Mouse (Mus musculus): ENCODE measurements around the gene Gngt2. TPM values are rescaled to one million over a fixed set of nuclear protein-coding genes. Genes with fewer than 3 reads are reported as not detected.

The Gngt2 gene
- polyA plus RNA-seq, 1 experiment from 2014 or later: 1.8 TPM

DNA sequence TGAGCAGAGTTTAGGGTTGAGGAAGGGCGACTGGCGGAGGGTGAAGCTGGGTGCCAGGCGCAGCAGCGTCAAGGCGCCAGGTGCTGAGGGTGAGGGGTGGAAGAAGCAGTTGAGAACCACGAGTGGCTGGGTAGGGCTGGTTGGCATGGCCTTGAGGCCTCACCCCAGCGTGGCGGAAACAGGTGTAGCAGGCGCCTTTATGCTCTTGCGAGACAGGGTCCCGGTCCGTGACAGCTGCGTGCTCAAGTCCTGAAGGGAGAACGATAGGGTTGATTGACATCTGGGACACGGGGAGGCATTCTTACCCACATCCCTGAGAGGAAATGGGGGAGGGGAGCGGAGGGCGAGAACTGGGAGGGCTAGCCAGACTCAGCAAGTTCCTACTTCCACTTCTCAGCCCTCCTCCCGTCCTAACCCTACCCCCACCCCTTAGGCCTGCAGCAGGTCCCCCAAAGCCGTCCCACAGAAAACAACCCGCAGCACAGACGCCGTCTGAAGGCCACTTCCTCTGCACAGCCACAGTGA, 2.8 kb upstream of the Gngt2 start:
- ATAC-seq (ENCODE audit: low FRiP score, low TSS enrichment): no peak

DNA sequence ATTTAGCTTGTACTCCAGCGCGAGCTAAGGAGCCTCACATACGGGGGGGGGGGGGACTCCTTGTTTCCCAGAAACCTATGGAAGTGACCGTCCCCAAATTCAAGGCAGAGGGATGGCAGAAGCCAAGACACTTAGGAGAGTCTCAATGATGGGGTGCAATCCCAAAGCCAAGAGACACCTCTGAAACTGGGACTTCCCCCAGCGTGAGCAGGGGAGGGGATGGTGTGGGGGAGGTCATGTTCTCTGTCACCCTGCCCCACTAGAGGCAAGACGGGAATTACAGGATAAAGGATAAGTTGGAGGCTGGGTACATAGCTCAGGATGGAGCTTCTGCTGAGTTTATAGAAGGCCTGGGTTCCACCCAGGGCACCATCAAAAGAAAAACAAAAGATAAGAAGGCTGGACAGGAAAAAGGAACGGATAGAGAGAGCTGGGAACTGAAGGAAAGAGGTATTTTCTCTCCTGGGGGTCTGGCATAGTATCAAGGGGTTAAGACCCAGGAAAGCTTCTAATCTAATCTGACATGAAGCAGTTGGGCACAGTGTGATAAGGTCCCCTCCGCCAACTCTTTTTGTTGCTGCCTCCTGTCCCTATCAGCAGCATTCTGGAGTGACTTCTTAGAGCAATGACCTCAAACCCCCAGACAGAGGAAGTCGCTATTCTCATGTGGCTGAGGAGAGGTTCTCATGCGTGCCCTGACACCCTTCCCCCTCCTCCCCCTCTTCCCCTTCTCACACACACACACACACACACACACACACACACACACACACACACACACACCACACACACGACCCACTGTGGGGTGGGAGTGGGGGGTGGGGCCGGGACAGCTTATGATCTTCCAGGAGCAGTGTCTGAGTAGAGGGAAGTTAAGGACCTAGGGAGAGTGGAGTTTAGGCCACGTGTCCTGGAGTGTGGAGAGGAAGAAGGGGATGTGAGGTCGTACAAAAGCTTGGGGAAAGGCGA, 2.0 kb upstream of the Gngt2 start:
- H3K9me3 ChIP-seq (ENCODE audit: control insufficient read depth, low read length): no peaks in the 10 kb centered on the region
- no peak overlapping the region for H3K4me2 ChIP-seq (ENCODE audit: low read length)
- no peak for ATAC-seq (ENCODE audit: low FRiP score, low TSS enrichment)
- no peak for DNase-seq
- H3K4me1 ChIP-seq (ENCODE audit: control insufficient read depth, insufficient read depth, low read length): peaks cover 9% of the 10 kb centered on the region
- H3K4me3 ChIP-seq (replicated peaks; ENCODE audit: low read depth, low read length): no peak overlapping the region
- no peak overlapping the region for H3K27ac ChIP-seq (replicated peaks; ENCODE audit: low read depth, low read length)
- H3K36me3 ChIP-seq (ENCODE audit: control insufficient read depth, insufficient read depth, low read length): no peaks in the 10 kb centered on the region
- H3K27me3 ChIP-seq (ENCODE audit: control insufficient read depth, insufficient read depth, low read length): peaks cover 63% of the 10 kb centered on the region
- WGBS: 22% methylated on average over 15 of the region's 15 CpGs
- no peak overlapping the region for H3K9ac ChIP-seq (replicated peaks; ENCODE audit: low read length)

More for the DNA sequence above, 2.8 kb upstream of the Gngt2 start:
- peak; percentile 26 for DNase-seq
- H3K27me3 ChIP-seq (ENCODE audit: control insufficient read depth, insufficient read depth, low read length): peaks cover 71% of the 10 kb centered on the region
- H3K4me1 ChIP-seq (ENCODE audit: control insufficient read depth, insufficient read depth, low read length): peaks cover 9% of the 10 kb centered on the region
- no peak overlapping the region for H3K27ac ChIP-seq (replicated peaks; ENCODE audit: low read depth, low read length)
- 7% methylated on average over 21 of the region's 22 CpGs for WGBS
- H3K9me3 ChIP-seq (ENCODE audit: control insufficient read depth, low read length): no peaks in the 10 kb centered on the region
- no peak overlapping the region for H3K9ac ChIP-seq (replicated peaks; ENCODE audit: low read length)
- no peaks in the 10 kb centered on the region for H3K36me3 ChIP-seq (ENCODE audit: control insufficient read depth, insufficient read depth, low read length)
- H3K4me2 ChIP-seq (ENCODE audit: low read length): no peak overlapping the region
- no peak overlapping the region for H3K4me3 ChIP-seq (replicated peaks; ENCODE audit: low read depth, low read length)

DNA sequence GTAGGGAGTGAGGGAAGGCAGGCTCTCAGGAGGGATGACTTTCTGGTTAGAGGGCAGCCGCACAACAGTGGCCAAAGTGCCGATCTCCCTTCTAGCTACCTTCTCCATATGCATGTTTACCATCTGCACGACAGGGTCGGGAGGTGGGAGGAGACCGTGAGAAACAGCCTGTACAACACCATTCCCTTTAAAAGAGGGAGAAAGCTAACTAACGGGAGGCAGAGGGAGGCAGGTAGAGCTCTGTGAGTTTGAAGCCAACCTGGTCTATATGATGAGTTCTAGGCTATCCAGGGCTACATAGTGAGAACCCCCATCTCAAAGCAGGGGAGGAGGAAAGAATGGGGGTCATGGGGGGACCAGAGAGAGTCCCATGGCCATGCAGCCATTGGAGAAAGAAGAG, 1.2 kb upstream of the Gngt2 start:
- Histone ChIP-seq H3K9ac (replicated peaks; ENCODE audit: low read length) (no peak overlapping the region), H3K36me3 (ENCODE audit: control insufficient read depth, insufficient read depth, low read length) (no peaks in the 10 kb centered on the region), H3K4me2 (ENCODE audit: low read length) (no peak overlapping the region), H3K4me3 (replicated peaks; ENCODE audit: low read depth, low read length) (no peak overlapping the region), H3K4me1 (ENCODE audit: control insufficient read depth, insufficient read depth, low read length) (peaks cover under 1% of the 10 kb centered on the region), H3K27ac (replicated peaks; ENCODE audit: low read depth, low read length) (no peak overlapping the region), H3K27me3 (ENCODE audit: control insufficient read depth, insufficient read depth, low read length) (peaks cover 55% of the 10 kb centered on the region), H3K9me3 (ENCODE audit: control insufficient read depth, low read length) (no peaks in the 10 kb centered on the region)
- no peak for DNase-seq
- 48% methylated on average over 6 of the region's 6 CpGs for WGBS
- no peak for ATAC-seq (ENCODE audit: low FRiP score, low TSS enrichment)

DNA sequence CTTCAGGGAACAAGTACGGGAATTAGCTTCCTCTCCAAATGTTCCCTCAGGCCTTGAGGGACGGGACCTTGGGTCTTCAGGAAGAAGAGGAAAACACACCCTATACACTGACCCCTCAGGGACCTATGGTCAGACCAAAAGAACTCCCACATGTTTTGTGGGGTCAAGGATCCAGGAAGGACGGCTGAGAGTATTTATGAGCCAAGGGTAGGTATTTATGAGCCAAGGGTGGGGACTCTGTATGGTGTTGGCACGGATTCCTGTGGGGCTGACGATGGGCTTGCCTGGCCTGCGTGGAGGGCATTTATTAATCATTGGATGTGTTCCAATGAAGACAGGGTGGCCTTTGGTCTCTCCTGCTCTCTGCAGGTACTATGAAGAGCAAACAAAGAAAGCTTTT, 583 bp upstream of the Gngt2 start:
- Histone ChIP-seq H3K9me3 (ENCODE audit: control insufficient read depth, low read length) (no peaks in the 10 kb centered on the region), H3K9ac (replicated peaks; ENCODE audit: low read length) (no peak overlapping the region), H3K4me3 (replicated peaks; ENCODE audit: low read depth, low read length) (no peak overlapping the region), H3K4me1 (ENCODE audit: control insufficient read depth, insufficient read depth, low read length) (no peaks in the 10 kb centered on the region), H3K27me3 (ENCODE audit: control insufficient read depth, insufficient read depth, low read length) (peaks cover 49% of the 10 kb centered on the region), H3K27ac (replicated peaks; ENCODE audit: low read depth, low read length) (no peak overlapping the region), H3K36me3 (ENCODE audit: control insufficient read depth, insufficient read depth, low read length) (no peaks in the 10 kb centered on the region), H3K4me2 (ENCODE audit: low read length) (no peak overlapping the region)
- DNase-seq: no peak
- no peak for ATAC-seq (ENCODE audit: low FRiP score, low TSS enrichment)
- WGBS: 79% methylated on average over 6 of the region's 6 CpGs

DNA sequence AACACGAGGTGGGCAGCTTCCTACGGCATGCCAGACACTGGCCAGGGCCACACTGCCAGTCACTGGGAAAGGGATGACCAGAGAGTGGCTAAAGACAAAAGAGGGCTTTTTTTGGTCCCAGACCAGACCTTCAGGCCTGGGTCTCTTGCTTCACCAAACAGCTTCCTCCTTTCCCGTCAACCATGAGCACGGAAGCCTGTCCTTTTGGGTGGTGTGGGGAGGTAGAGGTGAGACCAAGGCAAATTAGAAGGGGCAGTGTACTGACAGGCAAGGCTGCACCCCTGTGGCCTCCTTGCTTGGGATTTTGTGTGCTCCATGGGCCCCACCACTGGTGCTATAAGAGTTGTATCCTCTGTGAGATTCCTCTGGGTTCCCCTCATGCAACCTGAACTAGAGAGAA, 1.6 kb downstream of the Gngt2 start:
- DNase-seq (no peak), ATAC-seq (ENCODE audit: low FRiP score, low TSS enrichment) (no peak)
- Histone ChIP-seq H3K9ac (replicated peaks; ENCODE audit: low read length) (no peak overlapping the region), H3K4me1 (ENCODE audit: control insufficient read depth, insufficient read depth, low read length) (0 out of 2 replicates have a peak, but pooled peaks cover 4% of the 10 kb centered on the region), H3K27ac (replicated peaks; ENCODE audit: low read depth, low read length) (no peak overlapping the region), H3K4me2 (ENCODE audit: low read length) (no peak overlapping the region), H3K27me3 (ENCODE audit: control insufficient read depth, insufficient read depth, low read length) (peaks cover 28% of the 10 kb centered on the region), H3K4me3 (replicated peaks; ENCODE audit: low read depth, low read length) (no peak overlapping the region), H3K9me3 (ENCODE audit: control insufficient read depth, low read length) (no peaks in the 10 kb centered on the region), H3K36me3 (ENCODE audit: control insufficient read depth, insufficient read depth, low read length) (no peaks in the 10 kb centered on the region)
- WGBS: 86% methylated on average over 4 of the region's 4 CpGs

DNA sequence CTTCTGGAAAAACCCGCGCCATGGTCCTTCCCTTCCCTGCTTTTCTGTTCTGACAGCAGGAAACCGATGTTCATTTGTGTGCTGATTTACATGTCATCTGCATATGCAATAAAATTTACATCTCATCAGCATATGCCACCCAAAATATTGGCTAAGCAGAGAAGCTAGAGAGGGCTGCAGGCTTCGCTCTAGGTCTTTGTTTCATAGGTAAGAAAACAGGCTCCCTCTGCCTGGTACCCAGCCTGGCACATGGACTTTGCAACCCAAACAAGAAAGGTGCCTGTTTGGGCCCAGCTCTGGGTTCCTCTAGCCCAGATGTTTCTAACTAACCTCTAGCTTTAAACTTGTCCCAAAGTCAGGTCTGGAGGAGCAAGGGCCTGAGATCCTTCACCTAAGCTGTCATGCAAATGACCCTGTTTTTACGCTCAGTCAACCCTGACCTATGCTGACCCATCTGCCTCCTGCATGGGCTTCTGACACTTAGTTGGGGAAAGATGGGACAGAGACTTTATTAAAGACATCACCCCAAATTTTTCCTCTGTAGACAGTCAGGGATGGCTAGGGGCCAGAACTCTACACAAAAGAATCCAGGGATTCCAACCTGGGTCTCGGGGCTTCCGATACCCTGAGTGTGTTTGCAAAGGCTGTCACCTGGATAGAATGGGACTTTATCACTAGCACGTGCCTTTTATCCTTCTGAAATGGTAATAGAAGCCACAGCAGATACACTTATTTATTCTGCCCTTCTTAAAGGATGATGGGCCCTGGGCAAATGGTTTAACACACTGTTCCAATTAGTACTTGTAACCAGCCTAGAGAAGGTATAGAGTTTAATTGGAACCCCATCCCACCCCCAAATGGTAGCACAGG, 2.2 kb downstream of the Gngt2 start:
- H3K9me3 ChIP-seq (ENCODE audit: control insufficient read depth, low read length): no peaks in the 10 kb centered on the region
- H3K4me1 ChIP-seq (ENCODE audit: control insufficient read depth, insufficient read depth, low read length): 0 out of 2 replicates have a peak, but pooled peaks cover 4% of the 10 kb centered on the region
- no peak overlapping the region for H3K4me3 ChIP-seq (replicated peaks; ENCODE audit: low read depth, low read length)
- no peak for ATAC-seq (ENCODE audit: low FRiP score, low TSS enrichment)
- H3K9ac ChIP-seq (replicated peaks; ENCODE audit: low read length): no peak overlapping the region
- peaks cover 21% of the 10 kb centered on the region for H3K27me3 ChIP-seq (ENCODE audit: control insufficient read depth, insufficient read depth, low read length)
- H3K27ac ChIP-seq (replicated peaks; ENCODE audit: low read depth, low read length): no peak overlapping the region
- 72% methylated on average over 8 of the region's 8 CpGs for WGBS
- H3K36me3 ChIP-seq (ENCODE audit: control insufficient read depth, insufficient read depth, low read length): no peaks in the 10 kb centered on the region
- no peak overlapping the region for H3K4me2 ChIP-seq (ENCODE audit: low read length)
- DNase-seq: no peak

DNA sequence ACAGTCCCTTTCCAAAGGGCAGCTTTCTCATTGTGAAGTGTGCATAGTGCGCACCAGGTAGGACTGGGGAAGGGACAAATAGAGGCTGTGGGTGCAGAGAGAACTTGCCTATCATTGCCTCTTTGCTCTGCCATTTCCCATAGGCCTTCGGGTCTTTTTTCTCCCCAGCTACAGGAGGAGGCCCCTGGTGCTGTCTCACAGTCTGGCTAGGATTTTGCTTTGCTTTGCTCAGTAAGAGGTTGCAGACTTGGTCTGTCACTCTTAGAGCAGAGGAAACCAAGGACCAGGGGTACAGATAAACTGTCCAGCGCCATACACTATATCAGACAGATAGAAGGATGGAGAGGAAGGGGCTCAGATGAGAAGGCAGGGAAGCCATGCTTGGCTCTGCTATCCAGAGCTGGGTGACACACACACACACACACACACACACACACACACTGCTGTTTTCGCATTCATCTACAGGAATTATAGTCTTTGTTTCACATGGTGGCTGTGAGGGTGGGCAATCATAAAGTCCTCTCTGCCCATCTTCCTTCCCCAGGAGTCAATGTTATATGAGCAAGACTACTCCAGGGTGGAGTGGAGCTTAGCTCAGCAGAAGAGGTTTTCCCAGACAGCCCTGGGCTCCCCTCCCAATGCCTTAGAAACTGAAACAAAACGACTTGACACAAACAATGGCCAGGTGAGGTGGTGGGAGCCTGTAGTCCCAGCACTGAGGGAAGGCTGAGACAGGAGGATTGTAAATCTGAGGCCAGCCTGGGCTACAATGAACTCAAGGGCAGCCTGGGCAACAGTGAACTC, 3.9 kb downstream of the Gngt2 start:
- Histone ChIP-seq H3K36me3 (ENCODE audit: control insufficient read depth, insufficient read depth, low read length) (no peaks in the 10 kb centered on the region), H3K9me3 (ENCODE audit: control insufficient read depth, low read length) (no peaks in the 10 kb centered on the region), H3K27me3 (ENCODE audit: control insufficient read depth, insufficient read depth, low read length) (0 out of 2 replicates have a peak, but pooled peaks cover 5% of the 10 kb centered on the region), H3K9ac (replicated peaks; ENCODE audit: low read length) (no peak overlapping the region), H3K4me1 (ENCODE audit: control insufficient read depth, insufficient read depth, low read length) (0 out of 2 replicates have a peak, but pooled peaks cover 4% of the 10 kb centered on the region), H3K4me3 (replicated peaks; ENCODE audit: low read depth, low read length) (no peak overlapping the region), H3K4me2 (ENCODE audit: low read length) (no peak overlapping the region), H3K27ac (replicated peaks; ENCODE audit: low read depth, low read length) (no peak overlapping the region)
- DNase-seq: no peak
- WGBS: 82% methylated on average over 5 of the region's 5 CpGs
- ATAC-seq (ENCODE audit: low FRiP score, low TSS enrichment): no peak

DNA sequence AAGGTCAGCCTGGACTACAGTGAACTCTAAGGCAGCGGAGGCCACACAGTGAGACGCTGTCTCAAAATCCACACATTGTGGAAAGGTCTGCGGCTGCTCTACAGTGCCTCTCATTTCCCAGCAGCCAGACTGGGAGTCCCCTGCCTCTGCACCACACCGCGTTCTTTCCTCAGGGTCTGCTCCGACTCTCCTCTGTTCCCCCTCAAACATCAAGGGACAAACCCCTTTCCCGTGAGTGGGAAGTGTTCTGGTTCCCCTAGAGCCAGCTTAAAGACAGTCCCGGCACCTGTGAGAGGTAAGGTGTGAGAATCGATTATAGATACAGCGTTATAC, 4.4 kb downstream of the Gngt2 start:
- ATAC-seq (ENCODE audit: low FRiP score, low TSS enrichment) (no peak), DNase-seq (no peak)
- 0 out of 2 replicates have a peak, but pooled peaks cover 4% of the 10 kb centered on the region for H3K4me1 ChIP-seq (ENCODE audit: control insufficient read depth, insufficient read depth, low read length)
- H3K27ac ChIP-seq (replicated peaks; ENCODE audit: low read depth, low read length): no peak overlapping the region
- H3K9ac ChIP-seq (replicated peaks; ENCODE audit: low read length): no peak overlapping the region
- H3K27me3 ChIP-seq (ENCODE audit: control insufficient read depth, insufficient read depth, low read length): no peaks in the 10 kb centered on the region
- WGBS: 67% methylated on average over 10 of the region's 10 CpGs
- H3K4me2 ChIP-seq (ENCODE audit: low read length): no peak overlapping the region
- H3K4me3 ChIP-seq (replicated peaks; ENCODE audit: low read depth, low read length): no peak overlapping the region
- no peaks in the 10 kb centered on the region for H3K36me3 ChIP-seq (ENCODE audit: control insufficient read depth, insufficient read depth, low read length)
- no peaks in the 10 kb centered on the region for H3K9me3 ChIP-seq (ENCODE audit: control insufficient read depth, low read length)
